Mouse (Mus musculus) E14TG2a.4 (cell line): ENCODE data around the gene Pitx2.

Experiments
- H3K27me3 ChIP-seq: 2 replicates; pipeline ENCODE4 v1.6.1; 2014; ENCODE audit warnings: low read length, control low read depth; ENCODE audit not compliant: insufficient read depth
- H3K36me3 ChIP-seq: 2 replicates; pipeline ENCODE4 v1.6.1; 2014; ENCODE audit warnings: low read length, control low read depth; ENCODE audit not compliant: insufficient read depth
- H3K4me1 ChIP-seq: replicated peaks from 2 replicates; pipeline ENCODE4 v1.6.1; 2014; ENCODE audit warnings: low read depth, low read length, control low read depth
- H3K4me3 ChIP-seq: replicated peaks from 2 replicates; pipeline ENCODE4 v1.5.1; 2014; ENCODE audit warnings: mild to moderate bottlenecking, low read length
- H3K9me3 ChIP-seq: 2 replicates; pipeline ENCODE4 v1.6.1; 2014; ENCODE audit warnings: low read length, control low read depth
- CTCF ChIP-seq: conservative IDR thresholded peaks from 2 replicates; pipeline ENCODE4 v1.5.1; 2014; ENCODE audit warnings: low read length
- NANOG ChIP-seq: IDR thresholded peaks from 2 replicates; pipeline ENCODE4 v1.6.1; 2014; ENCODE audit warnings: borderline replicate concordance, low read length, mixed read lengths
- POU5F1 ChIP-seq: IDR thresholded peaks from 2 replicates; pipeline ENCODE4 v1.6.1; 2014; ENCODE audit warnings: low read length, borderline replicate concordance

The Pitx2 gene

GRCm38 (mm10) chr3:129170416-129170815, 29.3 kb upstream of the Pitx2 start:
- H3K36me3 ChIP-seq, result no peaks in the 10 kb centered on the region
- no peaks in the 10 kb centered on the region; the same call in 1 of the 2 replicates for H3K27me3 ChIP-seq
- H3K4me1 ChIP-seq, result no peaks in the 10 kb centered on the region
- peaks cover 3% of the 10 kb centered on the region for H3K9me3 ChIP-seq
- TF ChIP-seq POU5F1 (no peak), CTCF (no peak), NANOG (no peak)
- H3K4me3 ChIP-seq, result no peak overlapping the region

GRCm38 (mm10) chr3:129171789-129172188, 27.9 kb upstream of the Pitx2 start:
- Histone ChIP-seq H3K4me1 (no peaks in the 10 kb centered on the region), H3K27me3 (no peaks in the 10 kb centered on the region; the same call in 1 of the 2 replicates), H3K9me3 (peaks cover 3% of the 10 kb centered on the region), H3K36me3 (no peaks in the 10 kb centered on the region), H3K4me3 (no peak overlapping the region)
- TF ChIP-seq CTCF, result no peak
- TF ChIP-seq POU5F1, result no peak
- TF ChIP-seq NANOG, result no peak

GRCm38 (mm10) chr3:129194436-129194835, 5.2 kb upstream of the Pitx2 start:
- Histone ChIP-seq H3K4me3 (no peak overlapping the region), H3K27me3 (peaks cover 70% of the 10 kb centered on the region), H3K9me3 (no peaks in the 10 kb centered on the region), H3K4me1 (peaks cover 15% of the 10 kb centered on the region), H3K36me3 (no peaks in the 10 kb centered on the region)
- TF ChIP-seq POU5F1 (no peak), NANOG (no peak), CTCF (no peak)

- H3K27me3 ChIP-seq, result peaks cover 76% of the 10 kb centered on the region
- peaks cover 21% of the 10 kb centered on the region for H3K4me1 ChIP-seq
- no peak for TF ChIP-seq CTCF
- no peak for TF ChIP-seq POU5F1
- TF ChIP-seq NANOG, result no peak
- no peaks in the 10 kb centered on the region for H3K36me3 ChIP-seq
- no peak overlapping the region for H3K4me3 ChIP-seq
- no peaks in the 10 kb centered on the region for H3K9me3 ChIP-seq
Measured at GRCm38 (mm10) chr3:129195036-129195435, 4.6 kb upstream of the Pitx2 start.

GRCm38 (mm10) chr3:129195816-129196549, 3.7 kb upstream of the Pitx2 start:
- Histone ChIP-seq H3K36me3 (no peaks in the 10 kb centered on the region), H3K27me3 (peaks cover 84% of the 10 kb centered on the region), H3K9me3 (no peaks in the 10 kb centered on the region), H3K4me3 (no peak overlapping the region), H3K4me1 (peaks cover 26% of the 10 kb centered on the region)
- TF ChIP-seq CTCF (no peak), NANOG (no peak), POU5F1 (no peak)

GRCm38 (mm10) chr3:129196550-129196919, 3.1 kb upstream of the Pitx2 start:
- H3K27me3 ChIP-seq, result peaks cover 87% of the 10 kb centered on the region
- peaks cover 26% of the 10 kb centered on the region for H3K4me1 ChIP-seq
- no peak overlapping the region for H3K4me3 ChIP-seq
- no peak for TF ChIP-seq POU5F1
- no peak for TF ChIP-seq CTCF
- TF ChIP-seq NANOG, result no peak
- no peaks in the 10 kb centered on the region for H3K36me3 ChIP-seq
- H3K9me3 ChIP-seq, result no peaks in the 10 kb centered on the region

- no peak for TF ChIP-seq CTCF
- no peak for TF ChIP-seq POU5F1
- no peak for TF ChIP-seq NANOG
- Histone ChIP-seq H3K9me3 (no peaks in the 10 kb centered on the region), H3K36me3 (no peaks in the 10 kb centered on the region), H3K4me3 (no peak overlapping the region), H3K27me3 (peaks cover 87% of the 10 kb centered on the region), H3K4me1 (peaks cover 26% of the 10 kb centered on the region)
Measured at GRCm38 (mm10) chr3:129197035-129197434, 2.6 kb upstream of the Pitx2 start.

- TF ChIP-seq CTCF, result no peak
- no peak for TF ChIP-seq POU5F1
- TF ChIP-seq NANOG, result no peak
Measured at GRCm38 (mm10) chr3:129197786-129198626, 1.7 kb upstream of the Pitx2 start.

More at GRCm38 (mm10) chr3:129197786-129198626, 1.7 kb upstream of the Pitx2 start:
- Histone ChIP-seq H3K9me3 (no peaks in the 10 kb centered on the region), H3K4me1 (peaks cover 33% of the 10 kb centered on the region), H3K36me3 (no peaks in the 10 kb centered on the region), H3K4me3 (no peak overlapping the region), H3K27me3 (peaks cover 89% of the 10 kb centered on the region)
